Mouse (Mus musculus) kidney, adult 9 months (tissue): ENCODE measurements around the gene Ncaph.
"Not testable (repeated sequence)": the region's sequence is repeated elsewhere in the genome, so short reads cannot be mapped to it uniquely, and the experiment has no call there.

Source experiments
- DNase-seq: peaks from one replicate; pipeline ENCODE4 v3.0.0; 2022

The Ncaph gene

DNA sequence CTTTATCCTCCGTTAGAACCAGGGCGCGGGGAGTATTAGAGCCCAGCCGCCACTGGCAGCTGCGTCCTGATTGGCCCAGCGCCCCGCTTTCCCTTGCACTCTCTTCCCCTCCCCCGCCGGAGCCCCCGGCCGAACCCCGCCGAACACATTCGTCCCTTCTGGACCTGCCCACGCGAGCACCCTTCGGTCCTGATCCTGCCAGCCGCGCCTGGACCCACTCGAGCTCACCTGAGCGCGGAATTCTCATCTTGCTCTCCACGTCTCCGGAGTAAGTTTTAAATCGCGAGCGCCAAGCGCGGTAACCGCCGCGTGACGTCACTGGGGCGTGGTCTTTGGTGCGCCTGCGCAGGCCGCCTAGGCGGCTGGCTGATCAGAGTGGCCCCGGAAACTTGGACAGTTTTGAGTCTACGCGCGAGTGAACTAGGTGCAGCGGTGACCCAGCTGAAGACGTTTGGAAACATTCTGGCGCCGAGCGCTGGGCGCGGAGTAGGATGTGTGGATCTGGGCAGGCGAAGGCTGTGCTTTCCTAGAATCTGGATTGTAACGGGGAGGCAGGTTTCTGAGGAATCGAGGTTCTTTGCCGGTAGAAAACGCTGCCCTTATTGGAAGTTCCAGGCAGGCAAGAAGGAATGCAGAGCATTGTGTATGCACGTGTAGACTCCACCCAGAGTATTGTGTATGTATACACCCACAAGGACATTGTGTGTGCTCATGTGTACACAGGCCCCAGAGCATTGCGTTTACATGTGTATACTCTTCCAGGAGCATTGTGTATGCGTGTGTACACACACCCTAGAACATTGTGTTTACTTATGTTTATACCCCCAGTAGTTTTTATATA is at the start of gene Ncaph:
Gene Ncaph (minus strand): TSS at position 334 of the 841 bp plus-strand sequence.
- DNase-seq = peak; percentile 93

DNA sequence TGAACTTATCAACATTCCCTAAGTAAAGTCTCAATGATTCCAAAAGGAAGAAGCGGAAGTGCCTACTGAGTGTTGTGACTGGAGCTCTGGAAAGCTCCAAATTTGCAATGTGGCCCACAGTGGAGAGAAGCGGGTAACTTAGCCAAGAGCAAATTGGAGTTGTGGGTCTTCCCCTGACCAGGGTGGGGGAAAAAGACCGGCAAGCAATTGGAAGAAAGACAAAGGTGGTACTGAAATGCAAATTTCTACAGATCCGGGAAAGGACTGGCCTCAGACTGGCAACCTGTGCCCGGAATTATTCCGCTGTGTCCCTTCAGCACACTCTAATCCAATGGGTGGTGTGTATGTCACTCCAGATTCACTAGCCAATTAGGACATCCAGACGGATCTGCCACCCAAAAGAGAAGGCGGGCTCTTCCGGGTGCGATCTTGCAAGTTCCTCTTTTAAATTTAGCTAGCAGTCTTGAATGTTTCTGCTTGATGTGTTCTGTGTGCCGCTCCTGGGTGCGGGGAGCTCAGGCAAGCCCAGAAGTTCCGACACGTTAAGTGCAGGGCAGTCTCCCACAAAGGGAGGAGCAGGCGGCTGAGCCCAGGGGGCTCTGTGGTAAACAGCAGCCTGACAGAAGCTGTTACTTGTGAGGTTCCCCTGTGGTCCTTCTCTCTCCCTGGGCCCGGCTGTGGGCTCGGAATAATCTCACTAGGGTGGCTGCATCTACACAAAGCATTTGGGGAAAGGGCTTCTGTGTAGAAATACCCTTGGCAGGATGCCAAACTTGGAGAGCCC is 49.0 kb upstream of the Ncaph start:
- DNase-seq = peak; percentile 92

DNA sequence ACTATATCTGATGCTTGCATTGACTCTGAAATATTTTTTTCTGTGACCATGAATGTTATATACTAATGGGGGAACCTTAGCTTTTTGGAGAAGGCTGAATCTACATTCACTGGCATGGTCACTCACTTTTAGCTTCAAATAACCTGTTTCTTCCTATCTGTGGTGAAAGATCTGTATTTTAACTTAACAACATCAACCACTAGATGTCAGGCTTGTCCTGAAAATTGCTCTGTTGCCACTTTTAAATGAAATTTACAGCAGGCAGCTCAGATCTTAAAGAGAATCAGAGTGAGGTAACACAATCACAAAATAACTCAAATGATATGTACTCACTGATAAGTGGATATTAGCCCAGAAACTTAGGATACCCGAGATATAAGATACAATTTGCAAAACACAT is 32.5 kb upstream of the Ncaph start:
- DNase-seq = peak; percentile 68

DNA sequence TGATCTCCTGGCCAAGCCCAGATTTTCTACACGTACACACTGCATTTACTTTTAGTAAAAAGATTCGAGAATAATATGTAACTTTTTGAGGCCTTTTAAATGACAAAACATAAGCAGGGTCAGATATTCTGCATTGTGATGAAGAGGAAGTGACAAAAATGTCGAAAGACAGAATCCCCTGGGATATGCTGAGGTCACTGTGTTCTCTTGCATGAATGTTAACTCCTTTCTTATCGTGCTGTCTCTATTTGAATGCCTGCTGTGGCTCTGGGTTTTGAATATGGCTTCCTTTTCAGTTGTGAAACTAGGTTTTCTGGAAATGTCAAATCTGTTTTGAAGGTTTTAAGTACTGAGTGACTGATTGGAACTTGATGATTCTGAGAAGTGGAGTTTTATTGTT is 31.9 kb upstream of the Ncaph start:
- DNase-seq = no peak

DNA sequence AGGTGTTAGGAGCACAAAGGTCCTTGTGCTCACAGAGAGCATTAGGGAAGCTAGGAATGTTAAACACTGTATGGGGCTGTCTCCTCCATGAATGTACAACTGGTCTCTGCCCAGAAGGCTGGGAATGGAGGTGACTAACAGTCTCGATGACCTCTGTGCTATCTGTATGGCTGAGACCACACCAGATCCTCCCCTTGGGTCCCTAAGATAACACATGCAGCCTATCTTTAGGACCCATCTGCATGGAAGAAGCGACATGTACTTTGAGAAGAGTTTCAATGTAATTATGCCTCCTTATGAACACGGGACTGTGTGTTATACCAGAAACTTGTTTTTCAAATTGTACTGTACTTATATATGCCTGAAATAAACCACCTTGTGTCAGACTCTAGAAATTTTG is 11.9 kb upstream of the Ncaph start:
- DNase-seq = no peak

DNA sequence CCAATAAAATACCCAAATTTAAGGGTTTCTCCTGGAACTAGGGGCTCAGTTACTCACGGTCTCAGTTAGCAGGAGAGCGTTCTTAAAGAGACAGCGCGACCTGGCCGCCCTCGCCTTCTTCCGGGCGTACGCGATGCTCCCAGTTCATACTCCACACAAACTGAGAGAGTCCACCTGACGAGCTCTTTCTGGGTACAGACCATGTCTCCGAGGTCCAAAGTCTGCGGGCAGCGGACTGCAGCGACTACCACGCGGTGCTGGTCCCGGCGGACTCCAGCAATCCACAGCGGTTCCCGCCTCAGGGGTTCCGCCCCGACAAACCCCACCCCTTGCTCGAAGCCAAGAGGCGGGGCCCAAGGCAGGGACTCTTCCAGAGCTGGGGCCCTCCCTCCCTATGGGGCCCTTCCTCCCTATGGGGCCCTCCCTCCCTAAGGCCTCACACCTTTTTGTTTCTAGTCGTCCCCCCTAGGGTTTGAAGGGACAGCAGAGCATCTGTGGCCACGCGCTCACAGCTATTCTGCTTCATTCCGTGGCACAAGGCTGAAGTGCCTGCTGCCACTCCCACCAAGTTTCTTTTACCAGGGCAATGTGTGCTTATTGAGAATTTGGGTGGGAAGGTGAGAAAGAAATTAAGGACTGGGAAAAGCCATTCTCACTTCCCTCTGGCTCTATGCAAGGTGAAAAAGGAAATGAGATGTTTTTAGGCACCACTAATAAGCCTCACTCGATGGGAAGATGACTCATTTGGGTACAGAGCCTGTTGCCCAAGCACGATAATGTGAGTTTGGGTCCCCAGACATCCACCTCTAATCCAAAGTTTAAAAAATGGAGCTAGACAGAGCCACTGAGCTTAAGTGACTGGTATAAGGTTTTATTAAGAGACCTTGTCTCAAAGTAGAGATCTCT is 9.7 kb upstream of the Ncaph start, which contains the start of gene Itpripl1:
Gene Itpripl1 (minus strand): TSS at position 285 of the 906 bp plus-strand sequence.
- peak; percentile 95 for DNase-seq

DNA sequence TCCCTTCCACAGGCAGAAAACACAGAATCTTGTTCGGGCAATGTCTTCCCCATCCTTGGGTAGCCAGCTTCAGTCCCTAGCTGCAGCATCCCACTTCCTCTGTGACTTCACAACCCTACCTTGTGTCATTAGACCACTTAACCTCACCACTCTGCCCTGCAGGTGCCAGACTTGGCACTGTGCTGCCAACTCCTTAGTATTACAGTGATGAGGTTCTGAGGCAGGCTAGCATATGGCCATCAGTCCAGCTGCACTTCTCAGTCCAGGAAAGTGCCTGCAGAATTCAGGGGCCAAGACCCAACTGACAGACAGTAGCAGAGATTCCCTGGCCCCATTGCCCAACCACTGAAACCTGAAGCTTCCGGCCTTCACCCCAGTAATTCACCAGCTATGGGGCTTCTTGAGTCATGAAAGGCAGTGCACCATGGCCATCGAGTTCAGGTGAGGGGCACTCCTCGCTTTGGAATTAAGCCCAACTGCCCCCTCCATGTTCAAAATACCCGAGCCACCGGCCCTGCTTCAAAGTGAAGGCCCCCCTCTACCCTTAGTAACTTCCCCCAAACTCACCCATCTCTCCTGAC is 8.9 kb upstream of the Ncaph start:
- peak; percentile 27 for DNase-seq

DNA sequence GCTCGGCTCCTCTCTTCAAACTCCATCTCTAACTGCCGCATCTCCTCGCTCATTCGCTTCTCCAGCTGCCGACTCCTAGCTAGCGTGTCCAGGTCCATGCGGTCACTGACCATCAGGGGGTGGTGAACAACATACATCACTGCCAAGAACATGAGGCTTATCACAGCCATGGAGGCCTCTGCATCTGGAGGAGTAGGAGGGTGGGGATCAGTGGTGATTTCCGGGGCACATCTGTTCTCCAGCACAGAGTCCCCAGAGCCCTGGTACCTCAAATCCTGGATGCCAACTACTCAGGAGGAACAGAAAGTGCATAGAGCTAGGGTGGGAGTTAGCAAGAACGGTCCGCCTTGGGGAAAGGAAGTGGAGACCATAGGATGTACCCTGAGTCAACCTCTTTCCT is 8.3 kb upstream of the Ncaph start:
- DNase-seq = no peak

DNA sequence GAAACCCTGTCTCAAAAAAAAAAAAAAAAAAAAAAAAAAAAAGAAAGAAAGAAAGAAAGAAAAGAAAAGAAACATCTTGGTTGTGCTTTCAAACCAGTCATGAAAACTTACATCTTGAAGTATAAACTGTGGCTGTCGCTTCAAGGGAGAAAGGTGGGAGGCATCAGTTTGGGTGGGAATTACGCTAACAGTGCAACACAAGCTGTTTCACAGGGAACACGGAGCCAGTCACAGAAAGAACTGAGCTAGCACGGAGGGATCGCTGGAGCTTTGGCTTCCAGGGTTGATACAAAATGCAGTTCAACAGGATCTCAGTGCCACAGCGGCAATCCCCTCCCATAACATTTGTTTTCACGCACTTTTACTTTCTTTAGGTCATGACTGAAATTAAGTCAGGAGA is 6.3 kb upstream of the Ncaph start:
- no peak for DNase-seq

DNA sequence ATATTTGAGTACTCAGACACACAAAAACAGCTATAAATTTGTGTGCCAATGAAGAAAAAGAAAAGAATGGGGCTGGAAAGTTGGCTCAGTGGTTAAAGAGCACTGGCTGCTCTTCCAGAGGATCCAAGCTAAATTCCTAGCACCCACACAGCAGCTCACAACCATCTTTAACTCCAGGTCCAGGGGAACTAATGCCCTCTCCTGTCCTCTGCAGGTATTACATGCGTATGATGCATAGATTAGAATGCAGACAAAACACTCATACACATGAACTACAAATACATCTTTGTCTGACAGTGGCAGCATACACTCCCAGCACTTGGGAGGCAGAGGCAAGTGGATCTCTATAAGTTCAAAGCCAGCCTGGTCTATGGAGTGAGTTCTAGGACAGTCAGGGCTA is 5.9 kb upstream of the Ncaph start:
- no peak for DNase-seq

DNA sequence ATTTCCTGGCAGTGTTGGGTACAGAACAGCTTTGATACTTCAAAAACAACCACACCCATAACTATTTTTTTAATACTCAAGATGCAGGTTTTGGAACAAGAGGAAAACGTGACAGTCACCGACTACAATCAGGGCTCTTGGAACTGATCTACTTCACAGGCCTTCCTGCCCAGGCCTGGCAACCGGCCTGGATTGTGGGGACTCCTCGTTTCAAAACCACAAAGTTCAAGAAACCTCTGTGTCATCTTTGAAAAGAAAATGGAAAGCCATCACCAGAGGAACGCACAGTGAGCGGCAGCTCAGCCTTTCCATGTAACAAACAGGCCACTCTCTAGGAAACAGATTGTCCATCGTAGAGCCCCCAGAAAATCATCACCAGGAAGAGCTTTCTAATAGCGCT is 5.3 kb upstream of the Ncaph start:
- DNase-seq = no peak

DNA sequence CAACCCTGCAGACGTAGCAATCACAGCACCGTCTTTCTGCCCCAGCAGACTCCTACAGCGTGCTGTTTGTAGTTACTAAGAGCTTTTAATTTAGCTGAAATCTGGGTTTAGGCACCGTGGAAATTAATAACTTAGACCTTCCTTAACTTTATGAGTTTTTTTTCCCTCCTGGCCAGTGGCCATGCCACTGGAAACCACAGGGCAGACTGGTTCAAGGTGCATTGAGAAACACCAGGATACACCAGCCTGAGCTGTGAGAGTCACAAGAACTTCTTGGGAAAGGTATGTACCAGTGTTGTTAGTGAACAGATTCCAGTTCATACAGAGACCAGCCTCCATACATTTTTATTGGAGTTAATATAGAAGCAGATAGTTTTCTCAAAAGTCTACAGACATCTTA is 4.7 kb upstream of the Ncaph start:
- DNase-seq = peak; percentile 60

DNA sequence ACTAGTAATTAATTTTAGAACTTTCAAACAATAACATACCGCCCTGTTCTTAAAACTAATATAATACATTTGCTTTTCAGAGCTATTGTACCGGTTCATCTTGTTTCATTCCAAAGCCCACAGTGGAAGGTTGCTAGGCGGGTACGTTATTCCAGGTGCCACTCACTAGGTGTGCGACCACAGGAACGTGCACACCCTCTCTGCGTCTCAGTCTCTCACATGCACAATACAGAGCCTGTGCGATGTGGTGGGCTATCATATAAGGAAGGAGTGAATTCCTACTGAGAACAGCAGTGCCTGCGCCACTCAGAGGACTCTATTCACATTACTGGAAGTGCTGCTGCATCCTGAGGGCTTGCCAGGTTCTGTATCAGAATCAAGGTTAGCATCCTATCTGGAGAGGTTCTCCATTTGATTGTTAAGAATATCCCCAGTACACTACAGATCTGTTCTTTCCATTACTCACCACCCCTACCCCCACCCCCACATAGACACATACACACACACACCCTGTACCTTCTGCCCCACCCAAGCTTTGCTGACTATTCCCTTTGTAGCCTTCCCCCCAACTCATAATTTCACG is 4.2 kb upstream of the Ncaph start:
- DNase-seq = no peak

DNA sequence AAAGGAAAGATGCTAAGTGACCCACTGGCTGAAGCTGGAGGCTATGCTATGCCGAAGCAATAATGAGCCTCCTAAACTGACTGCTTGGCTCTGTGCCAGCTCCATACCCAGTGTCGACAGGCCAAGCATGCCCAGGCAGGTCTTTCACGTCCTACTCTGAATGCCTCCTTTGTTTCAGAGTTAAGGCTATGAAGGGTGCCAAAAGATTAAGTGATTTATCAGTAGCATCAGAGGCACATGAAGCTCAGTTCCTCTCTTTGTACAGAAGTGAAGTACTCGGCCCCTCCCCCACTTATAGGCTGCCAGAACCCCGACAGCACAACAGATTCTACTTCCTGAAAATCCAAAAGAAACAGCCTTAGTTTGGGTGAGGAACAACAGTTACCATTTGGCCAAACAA is 3.2 kb upstream of the Ncaph start:
- peak; percentile 19 for DNase-seq

DNA sequence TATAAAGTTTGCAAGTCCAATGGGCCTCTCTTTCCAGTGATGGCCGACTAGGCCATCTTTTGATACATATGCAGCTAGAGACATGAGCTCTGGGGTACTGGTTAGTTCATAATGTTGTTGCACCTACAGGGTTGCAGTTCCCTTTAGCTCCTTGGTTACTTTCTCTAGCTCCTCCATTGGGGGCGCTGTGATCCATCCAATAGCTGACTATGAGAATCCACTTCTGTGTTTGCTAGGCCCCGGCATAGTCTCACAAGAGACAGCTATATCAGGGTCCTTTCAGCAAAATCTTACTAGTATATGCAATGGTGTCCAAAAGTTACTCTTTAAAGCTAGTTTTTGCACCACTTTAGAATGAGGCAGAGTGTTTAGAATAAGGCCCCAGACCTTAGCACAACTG is 1.5 kb upstream of the Ncaph start:
- DNase-seq = not testable (repeated sequence)

DNA sequence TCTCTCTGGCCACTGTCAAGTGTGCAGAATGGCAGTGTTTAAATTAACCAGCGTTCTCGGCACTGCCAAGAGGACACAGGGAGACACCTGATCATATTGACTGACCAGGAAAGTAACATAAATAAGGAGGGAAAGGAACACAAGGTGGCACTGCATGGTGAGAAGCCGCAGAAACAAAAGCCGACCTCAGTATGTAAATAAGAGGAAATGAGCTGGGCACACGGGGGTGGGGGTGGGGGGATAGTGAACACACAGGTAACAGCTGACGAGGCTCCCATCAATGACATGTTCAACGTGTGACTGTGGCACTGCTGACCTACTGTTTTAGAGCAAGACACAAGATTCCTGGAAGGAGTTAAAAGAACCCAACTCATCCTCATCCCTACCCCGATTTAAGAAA is 2.4 kb downstream of the Ncaph start:
- no peak for DNase-seq

DNA sequence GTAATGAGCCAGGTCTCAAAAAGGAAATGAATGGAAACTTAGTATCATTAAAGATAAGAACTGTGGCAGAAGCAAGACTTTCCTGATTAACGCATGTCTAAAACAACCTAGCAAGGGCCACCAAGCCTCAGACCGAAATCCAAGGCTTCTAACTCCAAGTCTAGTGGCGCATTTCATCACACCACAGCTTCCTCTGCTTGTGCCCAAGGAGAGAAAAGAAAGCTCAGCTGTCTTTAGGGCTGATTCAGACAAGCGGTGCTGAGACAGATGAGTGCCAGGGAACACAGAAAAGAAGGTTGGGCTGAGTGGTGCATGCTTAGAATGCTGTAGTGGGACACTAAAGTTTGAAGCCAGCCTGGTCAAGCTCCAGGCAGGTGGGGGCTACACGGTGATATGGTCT is 4.8 kb downstream of the Ncaph start:
- no peak for DNase-seq

DNA sequence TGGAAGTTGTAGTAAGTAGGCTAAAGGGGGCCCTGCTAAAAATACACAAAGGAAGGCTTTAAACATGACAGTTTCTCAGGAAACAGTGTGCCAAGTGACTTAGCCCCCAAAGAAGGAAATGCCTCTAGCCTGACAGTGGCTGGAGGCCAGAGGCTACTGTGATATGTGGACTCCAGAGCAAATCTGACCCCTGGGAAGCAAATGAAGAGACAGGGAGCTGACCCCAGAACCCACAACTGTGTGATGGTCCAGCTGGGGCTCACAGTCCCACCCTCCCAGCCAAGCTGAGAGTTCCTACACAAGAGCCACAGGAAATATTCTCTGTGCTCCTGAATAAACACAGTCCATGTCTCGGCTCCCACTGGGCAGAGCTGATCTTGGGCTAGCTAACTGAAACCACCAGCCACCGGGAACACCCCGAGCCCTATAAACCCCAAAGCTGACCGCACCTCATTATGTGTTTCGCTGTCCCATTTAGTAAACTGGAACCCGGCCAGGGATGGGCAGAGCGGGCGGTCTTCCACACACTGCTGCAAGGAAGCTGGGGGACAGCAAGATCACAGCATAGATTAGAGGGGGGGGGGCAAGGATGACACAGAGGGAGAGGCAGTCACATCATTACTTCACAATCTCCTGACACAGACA is 12.0 kb downstream of the Ncaph start:
- peak; percentile 55 for DNase-seq

DNA sequence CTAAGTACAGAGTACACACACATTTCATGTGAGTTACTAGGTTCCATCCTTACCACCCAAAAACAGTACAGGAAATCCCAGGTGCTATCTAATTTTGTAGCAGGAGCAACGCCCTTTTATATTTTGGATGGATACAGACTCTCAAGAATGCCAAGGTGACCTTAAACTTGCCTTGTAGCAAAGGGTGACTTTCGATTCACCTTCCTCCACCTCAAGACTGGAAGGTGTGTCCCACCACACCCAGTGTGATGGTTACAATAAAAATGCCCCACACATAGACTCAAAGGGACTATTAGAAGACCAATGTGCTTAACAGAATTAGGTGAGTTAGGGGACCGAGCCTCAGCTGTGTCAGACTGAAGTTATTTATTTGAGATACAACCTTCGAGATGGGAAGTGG is 24.8 kb downstream of the Ncaph start:
- DNase-seq = no peak

DNA sequence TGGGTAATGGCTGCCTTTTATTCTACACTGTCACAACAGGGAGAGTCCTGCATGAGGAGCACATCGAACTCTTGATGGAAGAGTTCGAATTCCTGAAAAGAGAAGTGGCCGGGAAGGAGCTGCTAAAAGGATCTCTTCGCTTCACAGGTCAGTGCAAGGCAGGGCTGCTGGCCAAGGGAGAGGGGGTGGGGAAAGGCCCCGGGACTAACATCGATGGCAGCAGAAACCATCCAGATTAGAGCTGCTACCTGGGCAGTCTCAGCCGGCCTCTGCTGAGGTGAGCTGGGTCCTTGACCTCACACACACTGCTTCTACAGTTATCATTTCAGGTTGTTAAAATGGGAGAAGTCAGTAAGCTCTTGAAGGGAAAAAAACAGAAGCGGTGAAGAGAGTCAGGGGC is 41.8 kb downstream of the Ncaph start:
- DNase-seq = peak; percentile 29

DNA sequence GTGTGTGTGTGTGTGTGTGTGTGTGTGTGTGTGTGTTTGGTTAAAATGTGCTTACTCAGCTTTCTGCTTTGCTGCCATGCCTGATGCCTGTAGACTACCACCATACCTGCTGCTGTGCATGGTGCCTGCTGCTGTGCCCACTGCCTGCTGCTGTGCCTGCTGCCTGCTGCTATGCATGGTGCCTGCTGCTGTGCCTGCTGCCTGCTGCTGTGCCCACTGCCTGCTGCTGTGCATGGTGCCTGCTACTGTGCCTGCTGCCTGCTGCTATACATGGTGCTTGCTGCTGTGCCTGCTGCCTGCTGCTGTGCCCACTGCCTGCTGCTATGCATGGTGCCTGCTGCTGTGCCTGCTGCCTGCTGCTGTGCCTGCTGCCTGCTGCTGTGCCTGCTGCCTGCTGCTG is 43.6 kb downstream of the Ncaph start:
- not testable (repeated sequence) for DNase-seq

DNA sequence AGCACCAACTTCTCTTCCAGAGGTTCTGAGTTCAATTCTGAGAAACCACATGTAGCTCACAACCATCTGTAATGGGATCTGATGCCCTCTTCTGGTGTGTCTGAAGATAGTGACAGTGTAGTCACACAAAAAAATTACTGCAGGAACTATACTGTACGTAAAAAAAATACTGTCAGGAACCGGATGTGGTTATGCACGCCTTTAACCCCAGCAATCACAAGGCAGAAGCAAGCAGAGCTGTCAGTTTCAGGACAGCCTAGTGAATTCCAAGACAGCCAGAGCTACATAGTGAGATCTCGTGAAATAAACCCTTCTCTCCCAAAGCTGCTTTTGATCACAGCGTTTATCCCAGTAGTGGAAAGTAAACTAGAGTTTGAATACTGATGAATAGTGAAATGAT is 47.5 kb downstream of the Ncaph start:
- no peak for DNase-seq
